Mouse (Mus musculus) ovary, adult 2 months (tissue): Measurements from ENCODE around the gene Dnajb12. TPM values are rescaled to one million over a fixed set of nuclear protein-coding genes. Genes with fewer than 3 reads are reported as not detected.

Experiments
- polyA plus RNA-seq: library from polyadenylated mRNA; depleted of rRNA; stranded (reverse); fragments of >200 nt; gene quantifications from 2 replicates; pipeline ENCODE4 v1.2.3, GENCODE M21; 2012; rRNA removed

Gene Dnajb12
- polyA plus RNA-seq, result 46.1 and 54.5 TPM in 2 replicates

DNA sequence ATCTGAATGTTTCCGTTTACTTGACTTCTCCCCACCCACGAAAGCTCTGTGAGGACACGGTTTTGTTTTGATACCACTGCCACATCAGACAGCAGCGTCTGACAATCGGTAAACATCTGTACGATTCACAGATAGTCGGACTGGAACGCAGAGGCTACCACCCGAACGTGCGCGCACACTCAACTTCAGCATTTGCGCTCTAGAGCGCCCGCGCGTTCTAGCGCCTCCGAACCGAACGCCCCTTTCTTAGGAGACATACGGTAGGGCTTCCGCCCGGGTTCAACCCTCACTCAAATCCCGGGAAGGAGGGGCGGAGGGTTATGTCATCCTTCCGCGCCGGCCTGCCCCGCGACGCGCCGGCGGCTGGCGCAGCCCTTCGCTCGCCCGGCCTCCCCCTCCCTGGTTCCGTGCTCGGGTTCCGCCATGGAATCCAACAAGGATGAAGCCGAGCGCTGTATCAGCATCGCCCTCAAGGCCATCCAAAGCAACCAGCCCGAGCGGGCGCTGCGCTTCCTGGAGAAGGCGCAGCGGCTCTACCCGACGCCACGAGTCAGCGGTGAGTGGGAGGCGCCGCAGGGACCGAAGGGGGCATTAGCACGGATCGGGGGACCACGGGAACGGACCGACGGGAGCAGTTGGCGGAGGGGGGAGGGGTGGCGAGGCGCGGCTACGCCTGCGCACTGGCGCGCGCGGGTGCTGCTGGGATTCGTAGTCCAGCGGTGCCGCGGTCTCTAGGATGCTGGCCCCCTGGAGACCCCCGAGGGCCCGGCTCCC, at the start of gene Dnajb12:
Dnajb12 (plus strand) TSS at position 302 of the 774 bp plus-strand sequence.

Other genes starting within 250 kb of the Dnajb12 start
- 40.8 and 72.0 TPM in 2 replicates for gene Micu1, start 177.1 kb upstream of the Dnajb12 start, polyA plus RNA-seq
- gene Ddit4, start 72.3 kb downstream of the Dnajb12 start, polyA plus RNA-seq, result 106 and 124 TPM in 2 replicates
- 26.2 and 28.7 TPM in 2 replicates for gene Ascc1, start 123.2 kb downstream of the Dnajb12 start, polyA plus RNA-seq
- 99.6 and 102 TPM in 2 replicates for gene Anapc16, start 123.6 kb downstream of the Dnajb12 start, polyA plus RNA-seq
- 75.6 and 76.3 TPM in 2 replicates for gene Spock2, start 226.7 kb downstream of the Dnajb12 start, polyA plus RNA-seq